Mouse (Mus musculus): ENCODE measurements around the gene Cfl1. TPM values are rescaled to one million over a fixed set of nuclear protein-coding genes. Genes with fewer than 3 reads are reported as not detected.

The Cfl1 gene
- total RNA-seq (2021), result 100 to 1,000 TPM in 1 of 2 experiments, 10 to 100 TPM in 1; 83.6 to 106 TPM
- long read RNA-seq, experiment 1, transcript Cfl1-202 (4 exons, 2,354 nt), result major isoform, 70 of 115 reads
- long read RNA-seq, experiment 1, partial matches to known transcripts, result 1 of 115 reads
- long read RNA-seq, experiment 1, other reads (novel, unspliced or antisense), result 44 of 115 reads
- long read RNA-seq, experiment 2, transcript Cfl1-202 (4 exons, 2,354 nt), result major isoform, 63 of 87 reads
- long read RNA-seq, experiment 2, partial matches to known transcripts, result 0 of 87 reads
- long read RNA-seq, experiment 2, other reads (novel, unspliced or antisense), result 24 of 87 reads

DNA sequence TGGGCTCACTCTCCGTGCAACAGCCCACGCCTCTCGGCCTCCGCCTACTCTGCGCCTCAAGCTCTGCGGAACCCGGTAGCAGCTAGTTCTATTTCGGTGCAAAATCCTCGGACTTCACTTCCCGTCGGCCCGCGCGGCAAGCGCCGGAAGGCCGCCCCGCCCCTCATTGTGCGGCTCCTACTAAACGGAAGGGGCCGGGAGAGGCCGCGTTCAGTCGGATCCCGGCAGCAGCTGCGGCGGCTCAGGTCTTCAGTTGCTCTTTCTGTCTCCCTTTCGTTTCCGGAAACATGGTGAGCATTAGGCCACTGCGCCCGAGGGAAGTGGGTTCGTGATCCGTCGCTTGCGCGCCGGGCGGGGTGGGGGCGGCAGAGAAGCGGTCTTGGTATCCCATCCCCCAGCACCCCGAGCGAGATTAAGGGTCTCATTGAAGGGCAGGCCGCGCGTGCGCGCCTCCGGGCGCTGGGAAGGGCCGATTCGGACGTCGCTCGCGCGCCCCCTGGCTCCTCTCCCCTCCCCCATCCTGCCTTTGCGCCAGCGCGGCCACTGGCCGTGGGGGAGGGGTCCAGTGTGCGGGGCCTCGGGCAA lies at the start of gene Cfl1:
Cfl1 (plus strand) TSS at position 143 of the 585 bp plus-strand sequence.
- peak; percentile 95 for DNase-seq

DNA sequence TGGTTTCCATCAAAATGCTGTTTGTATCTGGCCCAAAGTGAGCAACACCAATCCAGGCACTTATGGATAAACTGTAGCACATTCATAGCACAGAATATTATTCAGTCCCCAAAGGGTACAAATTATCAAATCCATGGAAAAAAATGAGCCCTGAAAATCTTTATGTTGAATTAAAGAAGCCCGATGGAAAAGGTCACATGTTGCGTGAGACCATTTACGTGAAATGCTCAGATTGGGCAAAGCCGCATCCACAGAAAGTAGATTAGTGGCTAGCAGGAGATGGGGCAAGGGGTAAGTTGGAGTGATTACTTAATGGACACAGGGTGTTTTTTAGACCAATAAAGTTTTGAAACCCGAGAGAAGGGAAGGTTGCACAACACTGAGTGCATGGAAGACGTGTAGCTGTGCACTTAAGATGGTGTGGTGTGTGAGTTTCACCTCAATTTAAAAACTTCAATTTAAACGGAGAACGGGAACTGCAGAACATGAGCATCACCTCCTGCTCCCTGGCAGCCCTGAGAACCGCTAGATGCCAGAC lies 45.8 kb upstream of the Cfl1 start:
- DNase-seq, result no peak

DNA sequence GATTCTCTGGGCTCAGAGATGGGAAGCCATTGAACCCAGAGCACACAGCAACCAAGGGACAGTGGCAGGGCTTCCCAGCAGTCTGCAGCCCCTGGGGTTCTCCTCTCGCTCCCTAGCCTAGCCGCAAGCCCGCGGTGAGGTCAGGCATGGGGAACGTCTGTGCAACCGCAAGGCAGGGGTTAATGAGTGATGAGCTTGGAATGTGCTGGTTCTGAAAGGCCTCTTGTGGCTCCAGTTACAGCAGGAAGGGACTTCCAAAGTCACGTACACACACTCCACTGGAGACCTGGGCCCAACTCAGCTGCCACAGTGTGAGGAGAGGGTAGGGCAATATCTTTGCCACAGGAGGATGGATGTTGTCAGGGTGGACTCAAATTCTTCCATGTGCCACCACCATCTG lies 45.3 kb upstream of the Cfl1 start:
- DNase-seq, result no peak

DNA sequence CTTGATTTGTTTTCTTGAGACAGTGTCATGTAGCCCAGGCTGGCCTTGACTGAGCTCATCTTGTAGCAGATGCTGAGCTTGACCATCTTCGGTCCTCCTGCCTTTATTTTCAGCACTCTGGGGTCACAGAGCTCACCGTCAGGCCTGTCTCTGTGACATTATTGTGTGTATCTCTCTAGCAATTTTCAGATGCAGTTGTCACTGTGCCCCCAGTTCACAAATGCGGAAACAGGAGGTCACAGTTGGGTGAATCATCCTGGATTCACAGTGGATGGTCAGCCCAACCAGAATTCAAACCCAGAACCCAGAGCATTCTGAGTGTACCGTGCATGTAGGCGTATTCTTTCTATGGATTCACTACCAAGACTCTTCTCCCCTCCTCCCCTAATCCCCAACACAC lies 44.5 kb upstream of the Cfl1 start:
- no peak for DNase-seq

DNA sequence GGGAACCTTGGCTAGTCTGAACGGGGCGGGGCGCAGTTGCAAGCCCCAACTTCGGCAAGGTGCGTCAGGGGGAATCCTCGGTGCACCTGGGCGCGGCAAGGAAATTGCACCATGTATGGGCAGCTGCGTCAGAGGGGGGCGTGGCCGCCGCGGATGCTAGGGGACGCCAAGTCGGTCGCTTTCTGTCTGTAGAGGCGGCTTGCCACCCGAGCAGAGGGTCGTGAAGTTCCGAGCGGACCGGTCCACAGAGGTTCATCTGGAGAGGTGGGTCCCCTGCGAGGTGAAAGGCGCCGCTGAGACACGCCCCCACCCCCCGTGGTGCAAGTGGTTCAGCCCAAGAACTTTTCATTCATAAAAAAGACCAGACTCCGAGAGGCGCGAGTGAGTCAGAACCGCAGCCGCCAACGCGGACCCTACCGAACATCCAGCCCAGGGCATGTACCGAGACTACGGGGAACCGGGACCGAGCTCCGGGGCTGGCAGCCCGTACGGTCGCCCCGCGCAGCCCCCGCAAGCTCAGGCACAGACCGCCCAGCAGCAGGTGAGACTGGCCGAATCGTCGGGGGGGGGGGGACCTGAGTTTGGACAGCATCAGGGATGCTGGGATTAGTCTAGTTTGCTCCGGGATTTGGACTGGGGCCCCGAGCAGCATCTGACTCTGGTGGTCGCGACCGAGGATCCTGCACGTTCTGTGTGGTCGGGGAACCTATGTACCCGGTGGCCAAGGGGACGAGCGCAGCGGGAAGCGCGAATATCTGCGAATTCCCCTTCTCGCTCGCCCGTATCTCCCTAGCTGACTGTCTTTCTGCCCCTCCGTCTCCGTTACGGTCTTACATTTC lies 42.5 kb upstream of the Cfl1 start, which contains the start of gene Fosl1:
Fosl1 (plus strand) TSS at position 33 of the 839 bp plus-strand sequence.
- peak; percentile 51 for DNase-seq

DNA sequence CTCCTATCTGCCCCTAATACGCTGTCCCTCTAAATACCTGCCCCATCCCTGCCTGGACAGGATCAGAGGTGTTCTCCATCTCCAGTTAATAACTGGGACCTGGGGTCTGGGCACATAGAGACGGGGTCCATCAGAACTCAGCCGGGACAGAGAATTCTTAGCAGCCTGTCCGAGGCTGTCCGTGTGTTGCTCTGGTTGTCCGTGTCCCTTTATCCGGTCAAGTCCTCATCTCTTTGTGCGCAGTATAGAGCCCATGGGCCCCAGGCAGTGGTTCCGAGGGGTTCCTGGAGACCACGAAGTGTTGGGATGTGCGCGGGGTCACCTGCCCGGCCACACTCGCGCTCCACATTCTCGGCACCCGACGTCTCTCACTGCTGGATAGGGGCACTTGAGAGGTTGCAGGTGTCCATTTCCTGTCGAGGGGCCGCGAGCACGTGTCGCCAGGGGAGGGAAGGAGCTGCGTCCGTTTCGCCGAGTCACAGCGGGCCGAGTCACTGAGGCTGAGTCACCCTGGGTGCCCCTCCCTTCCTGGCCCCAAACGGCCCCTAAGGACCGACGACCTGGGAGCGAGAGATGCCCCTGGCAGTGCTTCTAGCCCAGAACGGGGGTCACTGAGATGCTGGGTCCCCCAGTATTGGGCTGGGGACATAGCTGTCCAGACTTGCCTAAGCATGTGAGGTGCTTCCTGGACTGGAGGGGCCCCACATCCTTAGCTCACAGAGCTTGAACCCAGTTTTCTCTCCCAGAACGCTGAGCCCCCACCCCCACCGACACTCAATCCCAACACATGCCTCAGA lies 41.7 kb upstream of the Cfl1 start:
- no peak for DNase-seq

DNA sequence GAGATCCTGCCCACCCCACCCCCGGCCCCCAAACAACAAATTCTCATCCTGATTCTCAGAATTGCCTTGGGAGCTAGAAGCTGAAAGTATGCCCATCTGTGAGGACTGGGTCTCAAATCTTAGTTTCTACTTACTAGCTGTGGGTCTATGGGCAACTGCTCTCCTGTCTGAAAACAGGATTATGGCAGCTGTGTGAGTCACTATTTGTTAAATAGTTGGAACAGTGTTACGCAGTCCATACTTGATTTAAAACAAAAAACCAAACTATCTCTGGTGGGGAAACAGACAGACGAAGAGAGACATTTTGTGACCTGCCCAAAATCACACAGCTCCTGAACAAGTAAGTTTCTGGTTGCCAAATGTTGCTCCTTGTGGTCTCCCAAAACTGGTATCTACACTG lies 40.6 kb upstream of the Cfl1 start:
- no peak for DNase-seq

DNA sequence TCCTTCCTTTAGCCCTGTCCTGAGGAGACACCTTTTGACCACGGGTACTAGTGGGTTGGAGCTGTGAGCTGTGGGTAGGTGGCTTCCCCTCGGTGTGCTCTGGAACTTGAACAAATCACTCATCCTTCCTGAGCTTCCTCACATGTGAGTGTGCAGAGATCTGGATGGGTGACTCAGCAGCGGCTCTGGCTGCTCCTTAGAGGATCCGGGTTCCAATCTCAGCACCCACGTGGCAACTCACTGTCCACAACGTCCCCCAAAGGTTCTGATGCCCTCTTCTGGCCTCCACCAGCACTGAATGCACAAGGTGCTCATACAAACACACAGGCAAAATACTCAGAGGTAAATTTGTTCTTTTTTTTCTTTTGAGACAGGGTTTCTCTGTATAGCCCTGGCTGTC lies 38.5 kb upstream of the Cfl1 start:
- no peak for DNase-seq

DNA sequence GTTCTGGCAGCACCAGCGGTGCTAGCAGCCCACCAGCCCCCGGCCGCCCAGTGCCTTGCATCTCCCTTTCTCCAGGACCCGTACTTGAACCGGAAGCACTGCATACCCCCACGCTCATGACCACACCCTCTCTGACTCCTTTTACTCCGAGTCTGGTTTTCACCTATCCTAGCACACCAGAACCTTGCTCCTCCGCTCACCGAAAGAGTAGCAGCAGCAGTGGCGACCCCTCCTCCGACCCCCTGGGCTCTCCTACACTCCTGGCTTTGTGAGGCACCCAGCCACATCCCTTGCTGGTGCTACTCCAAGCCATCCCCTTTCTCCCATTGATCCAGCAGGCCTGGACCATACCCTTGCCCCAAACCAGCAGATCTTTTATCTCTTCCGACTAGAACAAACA lies 35.2 kb upstream of the Cfl1 start:
- no peak for DNase-seq

DNA sequence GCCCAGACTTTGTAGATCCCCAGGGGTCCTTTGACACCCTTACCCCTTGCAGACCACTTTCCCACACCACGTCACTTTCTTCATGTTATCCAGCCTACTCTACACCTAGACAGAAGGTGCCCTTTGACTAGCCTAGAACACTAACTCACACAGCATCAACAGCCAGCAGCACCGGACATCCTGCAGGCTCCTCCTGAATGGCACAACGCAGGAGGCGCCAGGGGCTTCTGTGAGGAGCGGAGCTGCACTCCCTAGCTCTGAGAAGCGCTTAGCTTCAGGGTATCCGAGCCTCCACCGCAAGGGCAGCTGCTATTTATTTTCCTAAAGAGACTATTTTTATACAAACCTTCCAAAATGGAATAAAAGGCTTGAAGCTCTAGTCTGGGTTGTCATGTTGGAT lies 34.7 kb upstream of the Cfl1 start:
- DNase-seq, result no peak

DNA sequence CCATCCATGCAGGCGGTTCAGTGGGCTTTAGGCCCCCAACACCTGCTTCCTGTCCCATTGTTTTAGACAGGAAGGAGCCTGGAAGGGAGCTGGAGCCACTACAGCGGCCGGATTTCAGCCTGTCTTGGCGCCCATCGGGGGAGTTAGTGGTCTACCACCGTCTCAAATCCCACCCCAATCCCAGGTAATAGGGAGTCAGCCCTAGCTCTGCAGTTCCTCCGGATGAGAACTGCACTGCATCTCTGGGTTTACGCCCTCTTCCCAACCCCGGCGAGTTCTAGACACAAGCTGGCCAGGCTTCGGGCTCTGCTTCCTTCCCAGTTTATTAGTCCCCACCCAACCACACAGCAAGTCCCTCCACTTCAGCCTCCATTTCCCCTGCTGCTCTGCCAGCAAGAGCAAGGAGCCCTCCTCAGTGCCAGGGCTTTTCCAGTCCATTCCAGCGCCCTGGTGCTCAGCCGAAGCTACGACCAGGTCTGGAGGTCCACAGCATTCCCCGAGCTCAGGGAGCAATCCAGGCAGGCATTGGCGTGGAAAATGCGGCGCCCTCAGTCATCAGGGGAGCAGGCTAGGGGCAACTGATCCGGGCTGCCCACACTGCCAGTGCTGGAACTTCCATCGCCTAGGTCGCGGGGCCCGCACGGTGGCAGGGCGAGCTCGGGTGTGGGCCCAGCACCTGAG lies 33.9 kb upstream of the Cfl1 start:
- DNase-seq, result no peak

DNA sequence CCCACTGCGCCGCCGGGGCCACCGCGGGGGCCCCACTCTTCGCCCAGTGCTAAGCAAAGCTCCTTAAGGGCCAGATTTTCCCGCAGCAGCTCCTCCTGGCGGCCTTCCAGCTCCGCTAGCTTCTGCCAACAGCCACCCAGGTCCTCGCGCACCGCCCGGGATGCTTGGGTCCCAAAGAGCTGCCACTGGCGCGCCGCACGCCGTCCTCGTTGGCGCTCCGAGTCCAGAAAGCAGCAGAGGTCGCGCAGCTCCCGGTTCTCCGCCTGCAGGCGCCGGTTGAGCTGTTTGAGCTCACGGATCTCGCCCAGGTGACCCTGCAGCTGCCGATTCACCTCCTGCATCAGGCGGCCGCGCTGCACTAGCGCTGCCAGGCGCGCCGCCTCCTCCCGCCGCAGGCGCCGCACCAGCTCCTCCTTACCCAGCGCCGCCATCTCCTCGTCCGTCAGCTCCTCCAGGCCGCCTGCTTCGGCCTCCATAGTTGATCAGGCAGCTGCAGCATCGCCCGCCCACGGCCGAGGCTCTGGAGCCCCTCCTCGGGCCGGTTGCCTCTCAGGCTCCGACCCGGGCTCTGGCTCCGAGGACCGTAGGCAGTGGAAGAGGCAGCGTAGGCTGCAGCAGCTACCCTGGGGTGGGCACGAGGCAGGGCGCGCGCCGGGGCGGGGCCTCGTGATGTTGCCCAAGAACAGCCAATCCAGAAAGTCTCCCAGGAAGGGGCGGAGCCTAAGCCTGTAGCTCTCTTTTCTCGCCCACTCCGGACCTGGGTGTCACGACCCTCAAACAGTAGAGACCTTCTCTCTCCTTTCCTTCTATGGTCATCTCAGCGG lies 33.1 kb upstream of the Cfl1 start:
- DNase-seq, result peak; percentile 96

DNA sequence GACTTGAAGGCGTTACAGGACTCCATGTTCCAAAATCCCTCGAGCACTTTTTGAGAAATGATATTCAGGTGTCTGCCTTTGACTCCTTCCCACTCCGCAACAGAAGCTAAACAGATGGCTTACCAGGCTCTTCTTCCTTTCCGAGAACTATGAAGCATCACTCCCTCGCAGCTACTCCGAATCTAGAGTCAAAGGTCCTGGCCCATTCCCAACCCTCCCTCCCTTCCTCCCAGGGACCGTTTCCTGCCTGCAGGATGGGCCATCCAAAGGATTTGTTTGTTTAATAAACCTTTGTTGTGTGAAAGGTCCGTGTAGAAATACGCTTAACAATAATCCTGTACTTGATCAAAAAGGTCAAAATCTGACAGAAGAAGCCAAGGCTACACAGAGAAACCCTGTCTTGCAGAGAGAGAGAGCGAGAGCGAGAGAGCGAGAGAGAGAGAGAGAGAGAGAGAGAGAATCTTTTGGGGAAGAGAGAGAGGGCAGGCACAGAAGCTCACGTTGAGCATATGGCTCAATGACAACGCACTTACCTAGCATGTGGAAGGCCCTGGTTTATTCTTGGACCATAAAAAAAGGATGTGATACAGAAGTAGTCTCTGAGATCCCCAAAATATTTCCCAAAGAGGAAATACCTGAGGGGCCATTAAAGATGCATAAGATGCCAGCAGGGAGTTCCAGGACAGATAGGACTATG lies 32.4 kb upstream of the Cfl1 start, which contains the start of gene Ccdc85b:
Ccdc85b (minus strand) TSS at position 149 of the 697 bp plus-strand sequence.
- DNase-seq, result no peak

DNA sequence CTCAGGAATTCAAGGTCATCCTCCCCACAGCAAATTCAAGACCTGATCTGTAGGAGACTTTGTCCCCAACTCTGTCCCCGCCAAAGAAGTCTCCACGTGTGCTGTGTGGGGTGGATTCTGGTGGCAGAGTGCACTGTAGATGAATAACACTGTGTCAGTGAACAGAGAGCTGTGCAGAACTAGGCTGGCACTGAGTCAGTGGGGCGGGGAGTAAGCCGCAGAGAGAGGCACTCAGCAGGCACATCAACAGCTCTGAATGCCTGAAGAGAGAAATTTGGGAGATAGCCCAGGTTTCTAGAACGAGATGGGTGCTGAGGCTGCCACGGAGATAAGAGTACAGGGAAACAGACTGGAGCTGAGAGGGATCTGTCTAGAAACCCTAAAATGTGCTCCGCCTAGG lies 31.2 kb upstream of the Cfl1 start:
- DNase-seq, result no peak

DNA sequence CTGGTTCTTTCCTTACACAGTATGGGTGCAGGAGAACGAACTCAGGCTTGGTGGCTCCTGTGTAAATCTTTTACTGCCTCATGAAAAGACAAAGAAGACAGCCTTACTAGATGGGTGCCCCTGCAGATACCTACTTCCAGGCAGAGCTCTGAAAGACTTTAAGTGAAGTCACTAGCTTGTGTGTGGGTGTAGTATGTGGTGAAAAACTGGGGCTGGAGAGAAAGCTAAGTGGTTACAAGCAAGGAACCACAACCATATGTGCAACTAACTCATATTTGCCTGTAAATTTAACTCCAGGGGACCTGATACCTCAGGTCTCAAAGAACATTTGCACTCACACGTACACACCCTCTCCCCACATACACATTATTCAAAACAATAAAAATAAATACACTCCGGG lies 30.4 kb upstream of the Cfl1 start:
- DNase-seq, result no peak

DNA sequence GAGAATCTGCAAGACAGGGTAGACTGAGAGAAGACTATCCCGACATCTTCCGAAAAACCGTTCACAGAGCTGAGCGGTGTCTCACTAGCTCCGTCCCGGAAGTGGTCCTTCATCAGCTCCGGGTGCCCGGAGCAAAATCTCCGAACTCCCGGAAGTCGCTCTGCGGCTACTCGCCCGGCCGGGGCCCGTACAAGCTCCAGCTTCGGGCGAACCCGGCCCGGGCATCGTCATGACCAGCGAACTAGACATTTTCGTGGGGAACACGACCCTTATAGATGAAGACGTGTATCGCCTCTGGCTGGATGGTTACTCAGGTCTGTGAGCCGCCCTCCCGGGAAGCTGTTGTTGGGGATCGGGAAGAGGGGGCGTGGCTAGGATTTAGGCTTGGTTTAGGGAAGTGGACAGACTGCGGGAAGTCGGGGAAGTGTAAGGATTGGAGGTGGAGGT lies 29.8 kb upstream of the Cfl1 start, which contains the start of gene Fibp:
Fibp (plus strand) TSS at position 151 of the 447 bp plus-strand sequence.
- peak; percentile 81 for DNase-seq

DNA sequence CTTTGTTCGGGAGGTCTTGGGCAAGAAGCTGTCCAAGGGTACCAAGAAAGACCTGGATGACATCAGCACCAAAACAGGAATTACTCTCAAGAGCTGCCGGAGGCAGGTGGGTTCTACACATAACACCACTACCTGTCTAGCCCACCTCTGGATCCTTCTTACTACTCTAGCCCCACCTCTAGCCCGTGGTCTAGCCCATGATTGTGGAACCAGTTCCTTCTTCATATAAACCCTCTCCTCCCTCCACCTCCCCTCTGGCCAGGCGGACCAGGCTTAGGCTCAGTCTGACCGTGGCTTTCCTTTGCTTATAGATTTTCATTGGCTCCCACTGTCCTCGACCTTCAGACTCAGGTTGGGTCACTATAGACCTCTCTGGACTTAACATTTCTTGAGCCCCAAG lies 28.8 kb upstream of the Cfl1 start:
- DNase-seq, result no peak

DNA sequence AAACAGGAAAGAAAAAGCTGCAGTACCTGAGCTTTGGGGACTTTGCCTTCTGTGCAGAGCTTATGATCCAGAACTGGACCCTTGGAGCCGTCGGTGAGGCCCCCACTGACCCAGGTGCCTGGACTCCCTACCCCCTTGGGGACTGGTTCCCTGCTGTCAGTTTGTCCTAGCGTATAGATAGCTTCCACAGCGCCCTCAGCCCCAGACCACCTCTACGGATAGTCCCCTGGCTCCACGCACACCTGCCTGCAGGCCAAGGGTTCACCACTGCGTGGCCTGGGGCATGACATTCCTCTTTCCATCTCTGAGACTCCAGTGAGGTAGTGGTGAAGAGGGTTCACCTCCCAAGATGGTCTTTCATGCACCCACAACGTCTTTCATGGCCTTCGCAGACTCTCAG lies 27.0 kb upstream of the Cfl1 start:
- DNase-seq, result no peak

DNA sequence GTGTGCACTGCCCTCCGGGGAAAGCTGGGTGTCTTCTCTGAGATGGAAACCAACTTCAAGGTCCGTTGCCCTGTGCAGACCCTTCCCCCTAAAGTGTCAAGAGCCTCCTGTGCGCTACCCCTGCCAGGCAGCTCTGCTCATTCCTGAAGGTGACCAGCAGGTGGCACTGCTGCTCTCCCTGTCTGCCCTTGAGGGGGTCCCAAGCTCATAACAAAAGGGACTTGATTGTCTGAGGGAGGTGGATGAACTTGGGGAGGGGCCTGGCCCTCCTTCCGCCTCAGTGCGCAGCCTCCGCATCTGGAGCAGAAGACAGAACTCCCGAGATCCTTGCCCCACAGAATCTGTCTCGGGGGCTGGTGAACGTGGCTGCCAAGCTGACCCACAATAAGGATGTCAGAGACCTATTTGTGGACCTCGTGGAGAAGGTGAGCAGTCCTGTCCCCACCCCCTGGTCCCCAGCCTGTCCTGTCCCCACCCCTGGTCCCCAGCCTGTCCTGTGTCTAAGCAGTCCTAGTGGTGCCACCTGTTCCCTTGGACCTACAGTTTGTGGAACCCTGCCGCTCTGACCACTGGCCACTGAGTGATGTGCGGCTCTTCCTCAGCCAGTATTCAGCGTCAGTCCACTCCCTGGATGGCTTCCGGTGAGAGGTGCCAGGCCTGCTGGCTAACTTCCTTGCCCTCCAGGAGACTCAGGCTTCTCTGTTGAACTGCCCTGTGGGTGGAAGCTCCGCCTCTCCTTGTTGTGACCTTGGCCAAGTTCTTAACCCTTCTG lies 26.3 kb upstream of the Cfl1 start:
- DNase-seq, result no peak

Data from gastrocnemius, postnatal 25 days (tissue).